Mouse (Mus musculus): ENCODE data around the gene Nav2.

DNA sequence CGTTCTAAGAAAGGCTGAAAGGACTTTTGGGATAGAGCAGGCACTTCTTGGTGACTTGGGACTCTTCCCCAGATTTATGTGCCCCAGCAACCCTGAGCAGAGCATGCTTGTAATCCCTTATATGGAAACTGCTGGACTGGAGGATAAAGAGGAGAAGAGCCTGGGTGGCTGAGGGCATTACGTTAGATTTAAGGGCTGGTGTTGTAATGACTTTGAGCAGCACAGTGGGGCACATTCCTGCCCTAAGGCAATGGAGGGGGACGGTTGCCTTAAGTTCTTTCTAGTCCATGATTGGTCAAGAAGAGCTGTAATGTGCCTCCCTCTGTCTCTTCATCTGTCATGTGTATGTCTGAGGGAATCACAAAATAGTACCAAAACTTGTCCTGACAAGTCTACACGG, 651.5 kb downstream of the Nav2 start:
- TF ChIP-seq POLR2A (IDR thresholded peaks at IDR 0.05; ENCODE audit: insufficient read depth, low read depth, low read length), result no peak
- no peak for TF ChIP-seq CTCF (IDR thresholded peaks at IDR 0.05)
- no peak for TF ChIP-seq EP300 (IDR thresholded peaks at IDR 0.05; ENCODE audit: insufficient read depth, low read depth, low read length)

Measured in heart, adult 2 months (tissue).